Mouse (Mus musculus): ENCODE results near the gene Tlr7.
"Not testable (repeated sequence)": the region's sequence is repeated elsewhere in the genome, so short reads cannot be mapped to it uniquely, and the experiment has no call there.

The Tlr7 gene

DNA sequence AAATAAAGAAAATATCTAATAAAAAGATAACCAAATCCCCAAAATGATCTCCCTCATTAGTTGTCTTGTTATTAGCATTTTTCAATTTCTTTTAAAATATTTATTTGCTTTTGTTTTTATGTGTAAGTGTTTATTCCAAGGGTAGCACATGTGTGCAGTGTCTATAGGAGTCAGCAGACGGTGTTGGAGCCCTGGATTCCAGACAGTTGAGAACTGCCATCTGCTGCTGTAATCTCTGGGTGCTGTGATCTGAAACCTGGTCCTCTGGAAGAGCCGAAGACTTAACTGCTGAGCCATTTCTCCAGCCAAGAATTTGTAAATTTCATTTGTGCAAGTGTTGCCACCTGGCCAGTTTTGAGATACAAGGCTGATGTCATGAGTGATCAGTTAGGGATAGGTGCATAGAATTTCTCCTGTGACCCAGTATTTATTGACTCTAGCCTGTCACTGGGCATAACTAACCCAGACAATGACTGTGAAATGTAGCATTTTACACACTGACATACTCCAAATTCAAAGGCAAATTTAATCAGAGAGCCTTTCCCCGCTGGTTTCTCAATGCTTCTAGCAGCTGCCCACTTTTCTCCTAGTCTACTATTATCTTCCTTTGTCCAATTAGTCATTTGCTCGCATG lies 15.1 kb downstream of the Tlr7 start:
- ATAC-seq (ENCODE audit: insufficient number of reproducible peaks, low FRiP score, low TSS enrichment): no peak

DNA sequence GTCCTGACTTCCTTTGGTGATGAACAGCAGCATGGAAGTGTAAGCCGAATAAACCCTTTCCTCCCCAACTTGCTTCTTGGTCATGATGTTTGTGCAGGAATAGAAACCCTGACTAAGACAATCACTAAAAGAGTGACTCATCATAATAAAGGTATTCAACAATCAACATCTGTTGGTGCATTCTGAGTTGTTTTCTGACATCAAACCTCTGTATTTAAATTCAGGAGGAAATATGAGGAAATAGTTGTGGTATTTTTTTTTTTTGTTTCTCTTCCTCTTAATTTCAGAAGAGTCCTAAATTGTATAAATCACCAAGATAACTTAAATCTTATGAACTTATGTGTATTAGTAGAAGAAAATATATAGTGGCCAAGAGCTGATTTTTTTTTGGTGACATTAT lies 28.3 kb downstream of the Tlr7 start:
- not testable (repeated sequence) for ATAC-seq (ENCODE audit: insufficient number of reproducible peaks, low FRiP score, low TSS enrichment)

DNA sequence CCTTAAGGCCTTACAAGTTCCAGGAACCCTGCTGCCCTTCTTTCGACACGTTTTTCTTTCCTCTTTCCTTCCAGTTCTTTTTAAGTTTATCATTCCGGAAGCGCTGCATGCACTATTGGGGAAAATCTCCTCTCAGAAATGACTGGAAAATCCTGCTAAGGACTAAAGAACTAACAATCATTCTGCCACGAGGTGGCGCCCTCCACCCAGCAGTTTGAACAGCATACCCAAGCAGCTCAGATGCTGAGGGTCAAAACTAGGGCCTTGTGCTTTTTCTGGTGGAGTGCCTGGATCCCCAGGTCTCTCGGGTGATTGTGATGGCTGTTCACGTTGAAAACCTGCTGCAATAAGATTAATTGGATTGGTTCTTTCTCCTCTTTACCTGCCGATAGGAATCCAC lies 53.4 kb downstream of the Tlr7 start:
- ATAC-seq (ENCODE audit: insufficient number of reproducible peaks, low FRiP score, low TSS enrichment): no peak; the same call in 1 of the 2 replicates

DNA sequence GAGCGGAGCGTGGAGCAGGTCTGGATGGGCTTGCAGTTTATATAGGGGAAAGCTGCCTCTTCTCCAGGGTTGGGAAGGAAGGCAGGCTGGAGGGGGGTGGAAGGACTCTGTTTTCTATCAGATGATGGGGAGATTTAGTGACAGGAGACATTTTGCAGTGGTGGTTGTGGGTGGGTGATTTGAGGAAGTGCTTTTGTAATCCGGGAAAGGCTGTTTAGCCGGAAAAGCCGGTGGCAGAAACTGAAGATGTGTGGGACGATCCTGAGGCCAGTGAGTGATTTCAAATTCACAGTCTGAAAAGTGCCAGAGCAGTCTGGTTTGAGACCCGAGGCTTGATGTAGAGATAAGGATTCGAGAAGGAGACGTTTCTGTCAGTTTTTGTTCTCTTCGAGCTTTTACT lies 53.8 kb downstream of the Tlr7 start:
- ATAC-seq (ENCODE audit: insufficient number of reproducible peaks, low FRiP score, low TSS enrichment): no peak

DNA sequence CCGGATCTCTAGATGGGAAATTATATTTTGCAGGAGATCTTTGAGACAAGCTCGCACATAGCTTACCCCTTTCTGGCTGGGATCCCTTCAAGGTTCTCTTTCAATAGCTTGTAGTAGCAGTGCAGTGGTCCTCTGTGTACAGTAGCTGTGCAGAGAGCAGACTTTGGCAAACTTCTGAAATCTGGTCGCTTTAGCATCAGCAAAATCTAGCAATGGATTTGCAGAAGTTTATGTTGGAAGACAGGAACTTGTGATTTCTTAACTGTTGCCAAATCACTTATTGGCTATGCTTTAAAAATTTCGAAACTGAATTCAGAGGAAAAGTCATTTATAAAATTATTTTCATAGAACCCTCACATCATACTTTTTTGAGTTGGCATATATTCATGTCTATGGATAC lies 66.3 kb downstream of the Tlr7 start, which contains the start of gene Tlr8:
Gene Tlr8 (minus strand): TSS at position 244 of the 400 bp plus-strand sequence.
- no peak for ATAC-seq (ENCODE audit: insufficient number of reproducible peaks, low FRiP score, low TSS enrichment)

DNA sequence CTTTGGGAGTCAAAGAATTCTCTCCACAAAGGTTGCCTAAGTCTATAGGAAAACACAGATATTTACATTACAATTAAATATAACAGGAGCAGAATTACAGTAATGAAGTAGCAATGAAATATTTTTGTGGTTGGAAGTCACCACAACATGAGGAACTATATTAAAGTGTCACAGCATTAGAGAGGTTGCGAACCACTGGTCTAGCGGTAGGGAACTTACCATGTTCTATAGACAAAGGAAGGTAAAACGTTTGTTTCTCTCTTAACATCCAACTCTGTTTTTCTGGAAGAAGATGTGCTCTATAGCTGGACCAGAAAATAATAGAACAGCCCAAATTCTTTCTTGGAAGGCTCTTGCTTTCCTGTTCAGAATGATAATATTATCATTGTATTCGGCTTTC lies 66.8 kb downstream of the Tlr7 start:
- no peak for ATAC-seq (ENCODE audit: insufficient number of reproducible peaks, low FRiP score, low TSS enrichment)

Data from cerebellum, adult (tissue).